Mouse (Mus musculus): Measurements from ENCODE around the gene Nlrc4. TPM values are rescaled to one million over a fixed set of nuclear protein-coding genes. Genes with fewer than 3 reads are reported as not detected.

Nlrc4 gene
- polyA plus RNA-seq, 1 experiment from 2014 or later, result 0.26 TPM

DNA sequence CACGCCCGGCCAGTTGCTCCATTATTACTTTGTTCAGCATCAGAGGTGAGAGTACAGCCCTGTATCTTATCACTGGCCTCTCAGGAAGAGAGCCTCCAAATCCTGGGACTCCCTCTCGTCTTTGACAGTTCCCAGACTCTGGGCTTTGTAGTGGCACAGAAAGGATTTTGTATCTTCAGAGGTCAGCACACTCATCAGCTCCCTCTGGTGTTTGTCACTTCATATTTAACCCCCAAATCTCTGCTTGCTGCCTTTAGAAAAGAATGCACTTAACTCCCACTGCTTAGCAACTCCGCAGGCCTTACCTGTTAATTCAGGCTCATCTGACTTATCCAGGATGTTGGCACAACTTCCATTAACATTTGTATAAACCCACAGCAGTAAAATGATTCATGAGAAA, 49.2 kb downstream of the Nlrc4 start:
- Histone ChIP-seq H3K9me3 (ENCODE audit: low read length) (no peaks in the 10 kb centered on the region), H3K4me1 (ENCODE audit: insufficient read depth, low read length) (no peaks in the 10 kb centered on the region), H3K36me3 (ENCODE audit: insufficient read depth, low read length) (peaks cover 51% of the 10 kb centered on the region), H3K4me2 (replicated peaks; ENCODE audit: low read depth, low read length) (no peak overlapping the region), H3K27ac (ENCODE audit: low read length) (no peak overlapping the region), H3K4me3 (ENCODE audit: low read length) (no peak overlapping the region), H3K9ac (replicated peaks; ENCODE audit: low read length) (no peak overlapping the region), H3K27me3 (ENCODE audit: insufficient read depth, low read length) (no peaks in the 10 kb centered on the region)
- no peak for ATAC-seq (ENCODE audit: low FRiP score, low TSS enrichment)
- WGBS, result 72% methylated on average over 4 of the region's 4 CpGs

DNA sequence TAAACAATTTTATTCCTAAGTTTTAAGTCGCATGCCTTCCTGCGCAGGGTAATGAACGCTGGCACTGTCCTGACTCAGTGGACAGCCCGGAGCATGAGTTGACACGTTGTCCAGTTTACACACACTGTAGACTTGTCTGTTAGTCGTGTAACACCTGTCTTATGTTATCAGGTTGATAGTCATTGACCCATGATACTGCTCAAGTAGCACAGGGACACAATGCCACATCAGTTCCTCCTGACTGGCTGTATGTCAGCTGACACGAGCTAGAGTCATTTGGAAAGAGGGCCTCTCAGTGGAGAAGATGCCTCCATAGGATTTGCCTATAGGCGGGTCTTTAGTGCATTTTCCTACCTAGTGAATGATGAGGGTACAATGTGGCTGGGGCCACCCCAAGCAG, 52.5 kb downstream of the Nlrc4 start:
- Histone ChIP-seq H3K9ac (replicated peaks; ENCODE audit: low read length) (no peak overlapping the region), H3K4me1 (ENCODE audit: insufficient read depth, low read length) (no peaks in the 10 kb centered on the region), H3K4me3 (ENCODE audit: low read length) (no peak overlapping the region), H3K9me3 (ENCODE audit: low read length) (no peaks in the 10 kb centered on the region), H3K27ac (ENCODE audit: low read length) (no peak overlapping the region), H3K27me3 (ENCODE audit: insufficient read depth, low read length) (no peaks in the 10 kb centered on the region), H3K4me2 (replicated peaks; ENCODE audit: low read depth, low read length) (no peak overlapping the region), H3K36me3 (ENCODE audit: insufficient read depth, low read length) (peaks cover 54% of the 10 kb centered on the region)
- WGBS, result 86% methylated on average over 8 of the region's 8 CpGs
- no peak for ATAC-seq (ENCODE audit: low FRiP score, low TSS enrichment)

DNA sequence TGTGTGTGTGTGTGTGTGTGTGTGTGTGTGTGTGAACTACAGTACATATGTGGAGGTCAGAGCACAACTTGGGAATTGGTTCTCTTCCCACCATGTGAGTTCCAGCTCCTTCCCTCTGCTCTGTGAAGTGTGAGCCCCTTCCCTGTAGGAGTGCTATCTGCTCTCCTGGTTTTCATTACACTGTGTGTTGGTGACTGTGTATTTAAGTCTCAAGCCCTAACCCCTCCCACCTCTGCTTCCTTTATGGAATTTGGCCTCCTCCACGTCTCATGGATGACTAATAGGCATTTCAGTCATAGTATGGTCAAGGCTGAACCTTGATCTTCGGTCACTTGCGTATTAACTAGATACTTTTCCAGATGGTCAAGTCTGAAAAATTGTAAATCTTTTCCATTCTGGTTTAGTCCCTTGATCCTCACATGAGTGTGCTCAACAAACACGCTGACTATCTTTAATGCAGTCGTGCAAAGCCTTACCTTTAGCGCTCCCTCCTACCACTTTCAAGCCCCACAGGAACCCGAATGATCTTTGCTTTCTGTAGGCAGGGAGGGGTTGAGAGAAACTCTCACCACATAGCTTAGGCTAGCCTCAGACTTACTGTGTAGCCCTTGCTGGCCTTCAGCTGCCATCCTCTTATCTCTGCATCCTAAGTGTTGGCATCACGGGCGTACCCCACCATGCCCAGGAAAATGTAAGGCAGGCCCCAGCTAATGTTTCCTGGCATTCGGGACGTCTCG, 56.3 kb downstream of the Nlrc4 start:
- Histone ChIP-seq H3K27ac (ENCODE audit: low read length) (peak overlapping the region; percentile 45; the same call in 1 of the 2 replicates), H3K4me1 (ENCODE audit: insufficient read depth, low read length) (no peaks in the 10 kb centered on the region), H3K9me3 (ENCODE audit: low read length) (no peaks in the 10 kb centered on the region), H3K4me3 (ENCODE audit: low read length) (no peak overlapping the region), H3K36me3 (ENCODE audit: insufficient read depth, low read length) (peaks cover 39% of the 10 kb centered on the region), H3K4me2 (replicated peaks; ENCODE audit: low read depth, low read length) (no peak overlapping the region), H3K9ac (replicated peaks; ENCODE audit: low read length) (no peak overlapping the region), H3K27me3 (ENCODE audit: insufficient read depth, low read length) (no peaks in the 10 kb centered on the region)
- WGBS, result 93% methylated on average over 12 of the region's 12 CpGs
- ATAC-seq (ENCODE audit: low FRiP score, low TSS enrichment), result peak; percentile 73; the same call in 1 of the 2 replicates

DNA sequence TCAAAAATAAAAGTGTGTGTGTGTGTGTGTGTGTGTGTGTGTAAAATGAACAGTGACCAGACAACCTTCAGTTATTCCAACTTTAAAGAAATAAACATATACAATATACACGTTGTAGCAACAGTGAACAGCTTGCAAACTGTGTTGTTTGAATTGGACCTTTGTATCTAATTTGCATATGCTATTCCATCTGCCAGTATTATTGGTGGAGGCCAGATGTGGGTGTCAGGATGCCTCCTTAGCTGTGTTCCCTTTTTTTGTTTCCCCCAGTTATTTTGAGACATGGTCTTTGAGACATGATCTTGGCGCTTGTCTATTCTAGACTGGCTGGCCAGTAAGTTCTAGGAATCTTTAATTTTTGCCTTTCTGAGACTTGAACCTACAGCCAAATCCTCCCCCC, 61.8 kb downstream of the Nlrc4 start:
- WGBS, result 79% methylated on average over 2 of the region's 2 CpGs
- Histone ChIP-seq H3K27ac (ENCODE audit: low read length) (no peak overlapping the region), H3K4me2 (replicated peaks; ENCODE audit: low read depth, low read length) (no peak overlapping the region), H3K9ac (replicated peaks; ENCODE audit: low read length) (no peak overlapping the region), H3K4me1 (ENCODE audit: insufficient read depth, low read length) (peaks cover 6% of the 10 kb centered on the region; the same call in 1 of the 2 replicates), H3K4me3 (ENCODE audit: low read length) (no peak overlapping the region), H3K9me3 (ENCODE audit: low read length) (no peaks in the 10 kb centered on the region), H3K36me3 (ENCODE audit: insufficient read depth, low read length) (peaks cover 3% of the 10 kb centered on the region; the same call in 1 of the 2 replicates), H3K27me3 (ENCODE audit: insufficient read depth, low read length) (no peaks in the 10 kb centered on the region)
- no peak for ATAC-seq (ENCODE audit: low FRiP score, low TSS enrichment)

DNA sequence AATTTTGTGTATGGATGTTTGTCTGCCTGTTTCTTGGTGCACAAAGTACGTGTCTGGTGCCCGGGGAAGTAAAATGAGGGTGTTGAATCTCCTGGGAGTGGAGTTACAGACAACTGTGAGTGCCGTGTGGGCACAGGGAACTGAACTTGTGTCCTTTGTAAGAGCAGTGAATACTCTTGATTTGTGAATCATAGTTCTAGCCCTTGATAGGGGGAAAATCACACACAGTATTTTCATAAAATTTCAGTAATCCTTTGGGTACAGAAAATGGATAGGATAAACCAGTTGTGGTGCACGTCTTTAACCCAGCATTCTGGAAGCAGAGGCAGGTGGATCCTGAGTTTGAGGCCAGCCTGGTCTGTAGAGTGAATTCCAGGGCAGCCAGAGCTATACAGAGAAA, 62.2 kb downstream of the Nlrc4 start:
- Histone ChIP-seq H3K27me3 (ENCODE audit: insufficient read depth, low read length) (no peaks in the 10 kb centered on the region), H3K9me3 (ENCODE audit: low read length) (no peaks in the 10 kb centered on the region), H3K4me3 (ENCODE audit: low read length) (peak overlapping the region; percentile 83), H3K27ac (ENCODE audit: low read length) (no peak overlapping the region), H3K36me3 (ENCODE audit: insufficient read depth, low read length) (no peaks in the 10 kb centered on the region), H3K4me1 (ENCODE audit: insufficient read depth, low read length) (peaks cover 6% of the 10 kb centered on the region; the same call in 1 of the 2 replicates), H3K9ac (replicated peaks; ENCODE audit: low read length) (peak overlapping the region; percentile 87), H3K4me2 (replicated peaks; ENCODE audit: low read depth, low read length) (peak overlapping the region; percentile 67)
- WGBS, result 72% methylated on average over 4 of the region's 4 CpGs
- no peak for ATAC-seq (ENCODE audit: low FRiP score, low TSS enrichment)

DNA sequence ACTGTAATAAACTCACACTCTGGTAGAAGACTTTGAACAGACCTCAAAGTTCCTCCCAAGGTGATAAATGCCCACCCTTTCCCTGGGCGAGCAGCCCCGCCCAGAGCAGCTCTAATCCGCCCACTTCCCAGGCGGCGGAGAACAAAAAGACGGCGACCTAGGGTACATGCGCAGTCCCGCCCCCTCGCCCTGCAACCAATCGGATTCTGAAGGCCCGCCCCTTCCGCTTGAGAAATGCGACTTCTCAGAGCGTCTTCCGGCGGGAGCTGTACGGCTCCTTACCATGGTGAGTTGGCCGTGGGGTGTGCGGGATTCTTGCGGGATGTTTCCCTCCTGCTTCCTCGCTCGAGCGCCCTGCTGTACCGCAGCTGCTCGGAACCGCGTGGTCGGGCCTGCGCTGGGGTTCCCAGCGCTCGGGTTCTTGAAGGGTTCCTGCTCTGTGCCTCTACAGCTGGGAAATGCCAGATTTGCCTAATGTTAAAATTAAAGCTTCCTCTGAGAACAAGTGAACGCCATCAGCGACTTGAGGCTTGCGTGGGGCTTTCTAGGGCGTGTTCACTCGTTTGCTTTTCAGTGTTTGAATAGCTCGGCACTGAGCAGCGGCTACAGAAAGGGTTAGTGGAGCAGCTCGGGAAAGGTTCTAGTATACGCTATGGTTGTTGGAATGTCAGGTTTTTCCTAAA, 63.4 kb downstream of the Nlrc4 start, which contains the start of gene Slc30a6:
Gene Slc30a6, plus strand, starts transcription at position 226 of the 683 bp plus-strand sequence.
- Histone ChIP-seq H3K27me3 (ENCODE audit: insufficient read depth, low read length) (no peaks in the 10 kb centered on the region), H3K27ac (ENCODE audit: low read length) (peak within 1 kb of the TSS; percentile 91), H3K4me3 (ENCODE audit: low read length) (peak within 1 kb of the TSS; percentile 83), H3K9me3 (ENCODE audit: low read length) (no peaks in the 10 kb centered on the region), H3K4me1 (ENCODE audit: insufficient read depth, low read length) (peaks cover 6% of the 10 kb centered on the region; the same call in 1 of the 2 replicates), H3K36me3 (ENCODE audit: insufficient read depth, low read length) (no peaks in the 10 kb centered on the region), H3K4me2 (replicated peaks; ENCODE audit: low read depth, low read length) (peak within 1 kb of the TSS; percentile 67), H3K9ac (replicated peaks; ENCODE audit: low read length) (peak within 1 kb of the TSS; percentile 87)
- under 1% methylated on average over 41 of the region's 41 CpGs for WGBS
- peak; percentile 99 for ATAC-seq (ENCODE audit: low FRiP score, low TSS enrichment)

DNA sequence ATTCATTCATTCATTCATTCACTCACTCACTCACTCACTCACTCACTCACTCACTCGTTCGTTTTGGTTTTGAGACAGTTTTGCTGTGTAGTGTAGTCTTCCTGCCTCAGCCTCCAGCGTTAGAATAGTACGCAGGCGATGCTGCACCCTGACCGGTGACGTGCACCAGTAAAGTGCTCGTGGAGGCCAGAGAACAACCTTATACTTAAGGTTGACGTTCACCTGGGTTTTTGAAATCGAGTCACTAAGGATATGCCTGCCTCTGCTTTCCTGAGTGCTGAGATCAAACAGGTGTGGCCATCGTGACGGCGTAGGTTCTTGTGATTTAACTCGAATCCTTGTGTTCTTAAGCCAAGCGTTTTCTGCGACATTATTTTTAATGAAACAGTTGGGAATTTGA, 64.1 kb downstream of the Nlrc4 start:
- peak overlapping the region; percentile 53 for H3K9ac ChIP-seq (replicated peaks; ENCODE audit: low read length)
- peak overlapping the region; percentile 58; the same call in 1 of the 2 replicates for H3K27ac ChIP-seq (ENCODE audit: low read length)

DNA sequence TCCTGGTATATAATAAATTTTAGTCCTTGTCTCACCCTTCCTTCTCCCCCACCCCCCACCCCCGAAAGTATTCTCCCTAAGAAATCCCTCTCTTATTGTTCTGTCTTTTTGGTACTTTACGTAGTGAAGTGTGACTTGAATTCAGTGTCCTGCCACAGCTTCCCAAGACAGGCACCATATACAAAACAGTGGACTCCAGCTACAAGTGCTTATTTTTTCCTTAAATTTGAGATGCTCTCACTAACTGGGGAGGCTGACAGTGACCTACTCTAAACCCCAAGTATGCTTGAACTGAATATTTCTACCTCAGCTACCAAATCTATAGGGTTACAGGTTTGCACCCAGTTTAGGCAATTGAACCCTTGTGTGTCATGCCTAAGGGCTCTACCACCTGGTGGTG, 64.6 kb downstream of the Nlrc4 start:
- no peaks in the 10 kb centered on the region for H3K9me3 ChIP-seq (ENCODE audit: low read length)
- ATAC-seq (ENCODE audit: low FRiP score, low TSS enrichment), result no peak; the same call in 1 of the 2 replicates
- no peak overlapping the region for H3K4me3 ChIP-seq (ENCODE audit: low read length)
- peaks cover 6% of the 10 kb centered on the region; the same call in 1 of the 2 replicates for H3K4me1 ChIP-seq (ENCODE audit: insufficient read depth, low read length)
- H3K9ac ChIP-seq (replicated peaks; ENCODE audit: low read length), result no peak overlapping the region
- H3K4me2 ChIP-seq (replicated peaks; ENCODE audit: low read depth, low read length), result 0 out of 2 replicates have a peak overlapping the region, but pooled peaks have one; percentile 56
- no peaks in the 10 kb centered on the region for H3K36me3 ChIP-seq (ENCODE audit: insufficient read depth, low read length)
- no peak overlapping the region for H3K27ac ChIP-seq (ENCODE audit: low read length)
- 85% methylated on average over 2 of the region's 2 CpGs for WGBS
- H3K27me3 ChIP-seq (ENCODE audit: insufficient read depth, low read length), result no peaks in the 10 kb centered on the region

More for the DNA sequence above, 64.1 kb downstream of the Nlrc4 start:
- Histone ChIP-seq H3K4me1 (ENCODE audit: insufficient read depth, low read length) (peaks cover 6% of the 10 kb centered on the region; the same call in 1 of the 2 replicates), H3K36me3 (ENCODE audit: insufficient read depth, low read length) (no peaks in the 10 kb centered on the region), H3K4me3 (ENCODE audit: low read length) (peak overlapping the region; percentile 83), H3K4me2 (replicated peaks; ENCODE audit: low read depth, low read length) (peak overlapping the region; percentile 56), H3K9me3 (ENCODE audit: low read length) (no peaks in the 10 kb centered on the region), H3K27me3 (ENCODE audit: insufficient read depth, low read length) (no peaks in the 10 kb centered on the region)
- 30% methylated on average over 16 of the region's 16 CpGs for WGBS
- peak; percentile 42; the same call in 1 of the 2 replicates for ATAC-seq (ENCODE audit: low FRiP score, low TSS enrichment)

DNA sequence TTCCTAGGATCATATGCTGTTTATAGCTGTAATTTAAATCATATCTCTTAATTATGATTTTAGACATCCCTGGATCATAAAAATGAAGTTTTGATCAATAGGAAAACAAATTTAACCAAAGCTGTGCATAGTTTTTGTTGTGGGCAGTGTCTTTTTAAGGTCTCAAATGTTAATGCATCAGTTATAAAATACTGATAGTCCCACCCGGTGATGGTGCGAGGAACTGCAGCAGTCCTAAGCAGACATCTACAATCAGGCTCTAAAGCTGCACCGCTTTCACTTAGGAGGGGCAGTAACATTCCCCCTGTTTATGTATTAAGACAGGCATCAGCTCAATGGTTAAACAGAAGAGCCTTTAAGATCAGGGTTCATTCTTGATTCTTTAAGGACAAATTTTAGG, 69.1 kb downstream of the Nlrc4 start:
- Histone ChIP-seq H3K4me2 (replicated peaks; ENCODE audit: low read depth, low read length) (no peak overlapping the region), H3K9ac (replicated peaks; ENCODE audit: low read length) (no peak overlapping the region), H3K9me3 (ENCODE audit: low read length) (no peaks in the 10 kb centered on the region), H3K4me3 (ENCODE audit: low read length) (no peak overlapping the region), H3K36me3 (ENCODE audit: insufficient read depth, low read length) (peaks cover 22% of the 10 kb centered on the region; the same call in 1 of the 2 replicates), H3K27ac (ENCODE audit: low read length) (no peak overlapping the region), H3K4me1 (ENCODE audit: insufficient read depth, low read length) (no peaks in the 10 kb centered on the region), H3K27me3 (ENCODE audit: insufficient read depth, low read length) (no peaks in the 10 kb centered on the region)
- no peak for ATAC-seq (ENCODE audit: low FRiP score, low TSS enrichment)
- WGBS, result 84% methylated on average over 3 of the region's 3 CpGs

DNA sequence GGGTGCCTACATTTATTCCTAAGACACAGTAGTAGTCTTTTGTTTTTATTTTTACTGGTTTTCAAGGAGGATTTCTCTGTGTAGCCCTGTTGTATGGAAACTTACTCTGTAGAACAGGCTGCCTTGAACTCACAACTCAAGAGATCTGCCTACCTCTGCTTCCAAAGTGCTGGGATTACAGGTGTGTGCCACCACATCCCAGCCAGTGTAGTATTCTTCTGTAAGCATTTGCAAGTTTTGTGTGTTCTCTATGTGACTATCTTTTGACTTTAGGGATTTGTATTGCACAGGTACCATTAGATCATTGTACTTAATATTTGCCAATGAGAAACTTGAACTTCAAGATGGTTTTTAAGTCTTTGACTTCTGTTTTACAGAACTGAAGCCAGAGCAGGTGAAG, 72.3 kb downstream of the Nlrc4 start:
- H3K4me2 ChIP-seq (replicated peaks; ENCODE audit: low read depth, low read length), result no peak overlapping the region
- no peaks in the 10 kb centered on the region for H3K9me3 ChIP-seq (ENCODE audit: low read length)
- H3K36me3 ChIP-seq (ENCODE audit: insufficient read depth, low read length), result peaks cover 48% of the 10 kb centered on the region
- H3K4me3 ChIP-seq (ENCODE audit: low read length), result no peak overlapping the region
- no peak for ATAC-seq (ENCODE audit: low FRiP score, low TSS enrichment)
- H3K27ac ChIP-seq (ENCODE audit: low read length), result no peak overlapping the region
- H3K27me3 ChIP-seq (ENCODE audit: insufficient read depth, low read length), result no peaks in the 10 kb centered on the region
- no peak overlapping the region for H3K9ac ChIP-seq (replicated peaks; ENCODE audit: low read length)
- H3K4me1 ChIP-seq (ENCODE audit: insufficient read depth, low read length), result no peaks in the 10 kb centered on the region
